Mouse (Mus musculus): ENCODE data around the gene Gm17949.

The Gm17949 gene

GRCm38 (mm10) chr17:57041554-57041953 lies 30.3 kb downstream of the Gm17949 start, which contains the start of gene Slc25a41:
Gene Slc25a41 (minus strand): TSS chr17:57041654.
- no peak for DNase-seq (ENCODE audit: low read depth, low spot score)

GRCm38 (mm10) chr17:57047406-57047805 lies 36.1 kb downstream of the Gm17949 start:
- DNase-seq (ENCODE audit: low read depth, low spot score), result no peak

- DNase-seq (ENCODE audit: low read depth, low spot score), result no peak
Measured at GRCm38 (mm10) chr17:57048816-57049215, 37.5 kb downstream of the Gm17949 start.

- DNase-seq (ENCODE audit: low read depth, low spot score), result peak; percentile 56
Measured at GRCm38 (mm10) chr17:57051679-57052078, 40.4 kb downstream of the Gm17949 start.

GRCm38 (mm10) chr17:57056246-57056645 lies 45.0 kb downstream of the Gm17949 start:
- no peak for DNase-seq (ENCODE audit: low read depth, low spot score)

- DNase-seq (ENCODE audit: low read depth, low spot score), result no peak
Measured at GRCm38 (mm10) chr17:57058891-57059485, 47.7 kb downstream of the Gm17949 start, which contains the start of gene Crb3. Gene Crb3 (plus strand): TSS chr17:57059105.

- peak; percentile 72 for DNase-seq (ENCODE audit: low read depth, low spot score)
Measured at GRCm38 (mm10) chr17:57059486-57059977, 48.3 kb downstream of the Gm17949 start, which contains the start of gene Slc25a23. Gene Slc25a23 (minus strand): TSS chr17:57059863.

GRCm38 (mm10) chr17:57060231-57060801 lies 49.0 kb downstream of the Gm17949 start:
- DNase-seq (ENCODE audit: low read depth, low spot score), result peak; percentile 97

- DNase-seq (ENCODE audit: low read depth, low spot score), result peak; percentile 76
Measured at GRCm38 (mm10) chr17:57061069-57061468, 49.8 kb downstream of the Gm17949 start.

GRCm38 (mm10) chr17:57062011-57062521 lies 50.8 kb downstream of the Gm17949 start:
- DNase-seq (ENCODE audit: low read depth, low spot score), result peak; percentile 75

- peak; percentile 30 for DNase-seq (ENCODE audit: low read depth, low spot score)
Measured at GRCm38 (mm10) chr17:57062548-57062947, 51.3 kb downstream of the Gm17949 start.

GRCm38 (mm10) chr17:57063031-57063430 lies 51.8 kb downstream of the Gm17949 start:
- no peak for DNase-seq (ENCODE audit: low read depth, low spot score)

- DNase-seq (ENCODE audit: low read depth, low spot score), result no peak
Measured at GRCm38 (mm10) chr17:57066908-57067307, 55.6 kb downstream of the Gm17949 start.

GRCm38 (mm10) chr17:57070272-57070671 lies 59.0 kb downstream of the Gm17949 start:
- DNase-seq (ENCODE audit: low read depth, low spot score), result no peak

- no peak for DNase-seq (ENCODE audit: low read depth, low spot score)
Measured at GRCm38 (mm10) chr17:57070699-57071098, 59.4 kb downstream of the Gm17949 start.

Data from CD4-positive helper T cell, adult 2 months (primary cell).